Mouse (Mus musculus) brain, embryonic 14.5 days (tissue): ENCODE data around the gene Hdac4.

Source experiments
- CTCF ChIP-seq: fragments of 200-500 bp; IDR thresholded peaks from 2 replicates; pipeline ENCODE4 v1.5.1; 2012; ENCODE audit warnings: inconsistent platforms, mild to moderate bottlenecking, moderate library complexity, borderline replicate concordance; ENCODE audit not compliant: insufficient read depth, insufficient read length; ENCODE audit errors: extremely low read depth
- POLR2A ChIP-seq: fragments of 200-500 bp; IDR thresholded peaks from 2 replicates; pipeline ENCODE4 v1.6.1; 2012; ENCODE audit warnings: mild to moderate bottlenecking, inconsistent platforms, borderline replicate concordance; ENCODE audit not compliant: poor library complexity, insufficient read depth, insufficient read length, severe bottlenecking; ENCODE audit errors: extremely low read depth

DNA sequence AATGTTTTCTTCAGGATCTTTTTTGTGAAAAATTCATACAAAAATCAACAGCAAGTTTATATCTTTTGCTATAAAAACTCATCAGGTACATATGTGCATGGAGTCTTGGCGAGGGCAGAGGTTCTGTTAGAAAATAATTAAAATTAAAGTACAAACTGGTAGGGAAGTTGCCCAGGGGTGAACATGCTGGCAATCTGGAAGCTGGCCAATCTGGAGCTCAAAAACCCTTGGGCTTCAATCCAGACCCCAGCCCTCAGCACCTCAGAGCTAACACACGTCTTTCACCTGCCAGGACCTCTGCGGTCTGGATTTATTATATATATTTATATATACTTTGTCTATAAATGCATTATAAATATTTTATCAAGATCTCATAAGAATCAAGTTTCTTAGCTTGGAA is 263.7 kb downstream of the Hdac4 start:
- TF ChIP-seq POLR2A: no peak
- TF ChIP-seq CTCF: no peak
